ENCODE assay signal across 17 mouse cellular contexts in genomic region chr13:48838284-48838683, GRCm38 (mm10).
"Had no signal": no experiment of that assay in that cellular context is flagged by ENCODE, and none has a peak within 500 bp of the region (broad histone marks: within the 10 kb centered on the region; RNA-seq: fewer than 3 reads in every experiment).

No protein-coding gene starts in this region.

- H3K4me3 ChIP-seq: midbrain, embryonic 10.5 days; midbrain, embryonic 12.5 days; myocyte; neural tube, embryonic 13.5 days; neural tube, embryonic 15.5 days had no signal

- H3K4me1 ChIP-seq: midbrain, embryonic 12.5 days had no signal

- DNase-seq: lung, adult 18-20 months; lung, embryonic 14.5 days; lung, postnatal 10 days; lung, postnatal 4 days; midbrain, embryonic 14.5 days; retina, postnatal 1 day; right cerebral cortex, adult 18-20 months; right cerebral cortex, postnatal 25 days; right cerebral cortex, postnatal 4 days; spleen, adult 18-20 months; thymus, adult 2 months had no signal

- H3K36me3 ChIP-seq: neural tube, embryonic 15.5 days had no signal

- H3K27ac ChIP-seq: midbrain, embryonic 10.5 days; midbrain, embryonic 12.5 days; neural tube, embryonic 13.5 days; neural tube, embryonic 15.5 days had no signal

- H3K4me2 ChIP-seq: lung, embryonic 14.5 days; midbrain, embryonic 12.5 days; neural tube, embryonic 13.5 days; neural tube, embryonic 15.5 days had no signal

- ATAC-seq: midbrain, embryonic 16.5 days had no signal

- H3K9me3 ChIP-seq: midbrain, embryonic 10.5 days; midbrain, embryonic 12.5 days; neural tube, embryonic 13.5 days; neural tube, embryonic 15.5 days had no signal

- H3K27me3 ChIP-seq: midbrain, embryonic 12.5 days; neural tube, embryonic 13.5 days; neural tube, embryonic 15.5 days had no signal

- H3K9ac ChIP-seq: lung, embryonic 14.5 days; midbrain, embryonic 12.5 days; neural tube, embryonic 13.5 days; neural tube, embryonic 15.5 days had no signal
